Mouse (Mus musculus) megakaryocyte-erythroid progenitor cell, adult 5-6 weeks (primary cell): Measurements from ENCODE around the gene Tubgcp4. TPM values are rescaled to one million over a fixed set of nuclear protein-coding genes. Genes with fewer than 3 reads are reported as not detected.
A peak's percentile ranks its signal among the peaks of the same experiment; 100 is the strongest.
"Not testable (repeated sequence)": the region's sequence is repeated elsewhere in the genome, so short reads cannot be mapped to it uniquely, and the experiment has no call there.

ENCODE experiments used
- ATAC-seq: replicated peaks from 2 replicates; pipeline ENCODE4 v1.8.0; 2016; ENCODE audit warnings: mild to moderate bottlenecking, inconsistent platforms; ENCODE audit not compliant: severe bottlenecking, poor library complexity, low FRiP score, low TSS enrichment
- total RNA-seq, 2 experiments: library from RNA; stranded (forward) in 1 of 2; stranded (reverse) in 1 of 2; fragments of 200-1000, 215-1000 nt in 1 of 2; fragments of >200 nt in 1 of 2; fragmentation: Nextera tagmentation in 1 of 2; gene quantifications; 2 replicates each; pipeline ENCODE4 v1.2.3; 2014 to 2017

The Tubgcp4 gene
- total RNA-seq (2014; fragmentation: Nextera tagmentation) (62.8 and 83.6 TPM in 2 replicates), total RNA-seq (2017) (35.4 and 38.5 TPM in 2 replicates)

DNA sequence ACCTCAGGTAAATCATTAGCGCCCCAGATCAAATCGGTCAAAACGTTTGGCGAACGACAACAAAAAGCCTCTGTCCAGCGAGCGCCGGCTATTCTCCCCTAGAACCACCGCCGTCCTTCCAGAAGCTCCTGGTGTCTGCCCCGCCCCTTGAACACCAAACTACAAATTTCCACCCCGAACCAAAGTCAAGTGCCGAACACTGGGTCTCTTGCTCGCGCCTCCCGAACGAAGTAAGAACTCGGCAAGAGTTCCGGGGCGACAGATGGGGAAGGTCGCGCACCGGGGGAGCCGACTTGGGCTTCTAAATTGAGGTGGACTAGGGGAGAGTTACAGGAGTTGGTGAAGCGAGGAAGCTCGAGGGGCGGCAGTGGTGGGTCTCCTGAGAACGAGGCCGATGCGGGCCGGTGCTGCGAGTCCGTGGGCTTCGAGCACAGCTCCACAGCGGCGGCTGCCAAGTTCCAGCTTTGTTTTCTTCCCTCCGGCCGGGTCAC is at the start of gene Tubgcp4:
Gene Tubgcp4, plus strand, starts transcription at position 174 of the 491 bp plus-strand sequence.
- peak; percentile 49 for ATAC-seq

DNA sequence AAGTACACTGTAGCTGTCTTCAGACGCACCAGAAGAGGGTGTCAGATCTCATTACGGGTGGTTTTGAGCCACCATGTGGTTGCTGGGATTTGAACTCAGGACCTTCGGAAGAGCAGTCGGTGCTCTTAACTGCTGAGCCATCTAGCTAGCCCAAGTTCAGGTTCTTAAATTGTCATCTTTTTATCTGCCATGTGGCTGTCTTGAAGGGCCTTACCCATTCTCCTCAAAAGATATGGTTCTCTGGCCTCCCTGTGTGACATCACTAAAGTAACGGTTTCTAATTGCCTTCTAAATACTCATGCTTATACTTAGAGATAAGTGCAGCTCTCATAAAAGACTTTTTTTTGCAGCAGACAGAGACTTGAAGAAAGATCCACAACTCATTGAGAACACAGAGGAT is 44.2 kb upstream of the Tubgcp4 start:
- ATAC-seq, result not testable (repeated sequence)

DNA sequence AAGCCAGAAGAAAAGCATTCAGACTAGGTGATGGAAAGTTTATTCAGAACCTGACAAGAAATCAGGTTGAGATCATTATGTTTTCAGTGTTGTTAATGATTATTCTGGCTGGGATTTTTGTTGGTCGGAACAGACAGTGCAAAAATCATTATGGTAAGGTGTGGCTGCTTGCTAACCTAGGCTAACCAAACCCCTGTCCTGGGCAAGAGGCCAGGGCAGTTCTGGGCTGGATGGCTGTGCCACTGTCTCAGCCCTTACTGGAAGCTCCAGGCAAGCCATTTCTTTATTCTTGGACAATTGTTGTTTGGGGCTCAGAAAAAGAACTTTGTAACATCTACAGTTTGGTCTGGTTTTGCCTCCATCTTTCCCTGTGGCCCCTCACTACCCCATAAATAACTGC is 42.9 kb upstream of the Tubgcp4 start:
- no peak for ATAC-seq

DNA sequence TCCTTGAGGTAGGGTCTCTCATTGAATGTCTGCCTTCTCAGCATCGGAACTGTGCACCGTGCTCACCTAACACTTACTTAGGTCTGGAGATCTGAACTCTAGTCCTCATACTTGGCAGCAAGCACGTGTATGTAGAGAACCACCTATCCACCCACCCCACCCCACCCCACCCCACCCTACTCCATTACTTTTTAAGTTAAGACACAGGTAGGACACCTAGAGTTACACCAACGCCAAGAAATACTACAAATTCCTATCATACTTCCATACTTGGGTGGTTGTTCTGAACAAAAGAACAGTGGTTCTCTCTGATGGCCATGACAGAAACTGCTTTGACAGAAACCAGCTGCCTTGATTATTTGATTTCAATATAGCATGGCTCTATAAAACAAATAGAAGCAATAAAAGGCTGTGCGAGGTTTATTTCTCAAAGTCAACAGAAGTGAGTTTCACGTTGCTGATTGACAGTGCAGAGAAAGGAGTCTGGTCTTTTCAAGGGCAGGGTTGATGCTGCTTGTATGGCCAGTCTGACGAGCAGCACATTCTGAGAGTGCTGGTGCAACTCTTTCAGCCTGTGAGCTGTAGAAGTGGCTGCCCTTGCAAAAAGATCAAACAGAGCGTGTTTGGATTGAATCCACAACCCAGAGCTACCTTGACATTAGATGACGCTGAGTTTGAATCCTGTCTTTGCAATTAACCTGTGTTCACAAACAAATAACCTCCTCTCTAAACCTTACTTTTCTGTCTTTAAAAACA is 41.4 kb upstream of the Tubgcp4 start:
- ATAC-seq, result no peak

DNA sequence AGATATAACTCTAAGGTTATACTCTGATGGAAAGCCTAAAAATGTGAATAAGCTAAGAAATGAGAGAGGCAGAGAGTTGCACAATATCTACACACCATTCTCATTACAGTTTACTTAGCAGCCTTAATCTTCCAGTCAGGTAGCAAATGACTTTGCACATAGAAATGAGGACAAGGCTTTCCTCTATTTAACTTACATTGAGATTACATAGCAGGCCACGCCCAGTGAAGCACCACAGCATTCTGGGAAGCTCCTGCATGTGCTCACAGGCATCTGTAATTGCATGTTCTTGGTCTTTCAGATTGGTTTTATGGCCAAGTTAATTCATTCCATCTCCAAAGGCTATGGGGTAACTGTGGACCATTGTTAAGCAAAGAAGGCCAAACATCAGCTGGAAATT is 37.6 kb upstream of the Tubgcp4 start:
- ATAC-seq, result no peak

DNA sequence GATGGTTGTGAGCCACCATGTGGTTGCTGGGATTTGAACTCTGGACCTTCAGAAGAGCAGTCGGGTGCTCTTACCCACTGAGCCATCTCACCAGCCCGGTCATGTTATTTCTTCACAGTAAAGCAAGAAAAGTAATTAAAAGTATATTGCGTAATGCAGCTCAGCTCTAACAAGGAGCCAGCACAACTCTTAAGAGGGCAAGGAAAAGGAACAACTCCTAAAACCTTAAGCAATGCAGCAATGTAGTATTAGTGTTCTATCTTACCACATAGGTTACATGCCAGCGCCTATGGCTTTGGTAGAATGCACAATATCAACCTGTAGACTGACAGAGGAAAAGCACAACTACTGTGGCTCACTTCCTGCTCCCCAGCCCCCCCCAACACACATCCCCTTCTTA is 33.1 kb upstream of the Tubgcp4 start:
- ATAC-seq, result no peak

DNA sequence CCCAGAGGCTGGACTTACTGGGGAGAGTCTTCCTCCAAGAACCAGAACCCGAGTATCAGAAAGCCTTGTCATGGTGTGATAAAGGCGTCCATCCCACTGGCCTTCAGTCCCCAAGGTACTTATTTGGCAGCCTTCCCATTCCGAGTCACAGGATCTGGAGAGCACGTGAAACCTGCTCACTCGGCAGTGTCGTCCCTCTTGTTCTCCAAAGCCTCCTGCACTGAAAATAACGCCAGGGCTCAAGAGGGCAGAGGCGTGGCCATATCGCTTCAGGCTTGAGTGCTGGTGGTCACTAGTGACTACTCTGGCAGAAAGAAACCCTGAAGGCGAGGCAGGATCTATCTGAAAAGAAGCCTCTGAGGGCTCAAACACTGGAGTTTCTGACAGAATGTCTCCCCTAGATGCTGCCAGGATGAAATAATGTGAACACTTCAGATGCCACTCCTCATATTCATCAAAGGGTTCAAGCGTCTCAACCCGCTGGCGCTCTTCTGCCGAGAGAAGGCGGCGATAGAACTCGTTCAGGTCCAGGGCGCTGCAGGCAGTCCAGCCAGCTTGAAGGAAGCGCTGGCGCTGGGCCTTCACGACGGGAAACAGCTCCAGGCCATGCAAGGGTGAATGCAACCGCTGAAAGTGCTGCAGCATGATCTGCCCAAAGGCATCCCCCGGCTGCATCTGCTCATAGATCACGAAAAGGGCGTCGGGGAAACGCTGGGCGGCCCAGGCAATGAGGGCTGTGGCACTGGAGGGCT is 31.0 kb upstream of the Tubgcp4 start:
- ATAC-seq, result peak; percentile 19; the same call in 1 of the 2 replicates

DNA sequence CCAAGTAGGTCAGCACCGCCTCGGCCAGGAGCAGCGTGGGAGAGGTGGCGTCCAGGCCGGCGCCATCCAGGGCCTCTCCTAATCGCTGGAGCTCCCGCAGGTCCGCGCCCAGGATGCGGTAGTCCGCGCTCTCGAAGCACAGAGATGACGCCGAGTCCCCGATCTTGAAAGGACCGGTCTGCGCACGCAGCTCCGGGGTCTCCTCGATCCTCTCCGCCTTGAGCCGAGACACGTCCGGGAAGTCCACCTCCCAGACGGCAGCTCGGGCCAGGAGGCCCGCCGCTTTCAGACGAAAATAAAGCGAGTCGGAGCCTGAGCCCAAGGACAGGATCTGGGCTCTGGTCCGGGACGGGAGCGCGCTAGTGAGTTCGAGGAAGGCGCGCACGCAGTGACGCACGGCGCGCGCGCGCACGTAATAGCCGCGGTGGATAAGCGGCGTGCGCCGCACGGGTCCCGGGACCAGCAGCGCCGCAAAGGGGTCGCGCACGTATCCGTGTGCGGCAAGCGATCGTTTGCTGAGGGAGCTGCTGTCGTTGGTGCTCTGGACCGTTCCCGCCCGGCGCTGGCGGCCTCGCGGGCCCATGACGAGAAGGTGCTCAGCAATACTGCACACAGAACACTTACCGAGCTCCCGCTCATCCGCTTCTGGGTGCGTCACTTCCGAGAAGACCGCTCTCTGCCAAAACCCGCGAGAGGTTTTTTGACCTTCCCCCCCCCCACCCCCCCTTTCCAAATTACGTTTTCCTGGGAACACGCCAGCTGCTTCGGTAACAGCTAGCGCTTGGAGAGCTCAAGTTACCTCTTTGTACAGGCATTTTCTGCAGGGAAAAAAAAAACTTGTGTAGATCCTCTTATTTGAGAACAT is 30.2 kb upstream of the Tubgcp4 start, which contains the start of the genes Adal and Lcmt2:
Gene Adal, plus strand, starts transcription at position 411 of the 865 bp plus-strand sequence.
Gene Lcmt2, minus strand, starts transcription at position 636 of the 865 bp plus-strand sequence.
- ATAC-seq, result peak; percentile 78

DNA sequence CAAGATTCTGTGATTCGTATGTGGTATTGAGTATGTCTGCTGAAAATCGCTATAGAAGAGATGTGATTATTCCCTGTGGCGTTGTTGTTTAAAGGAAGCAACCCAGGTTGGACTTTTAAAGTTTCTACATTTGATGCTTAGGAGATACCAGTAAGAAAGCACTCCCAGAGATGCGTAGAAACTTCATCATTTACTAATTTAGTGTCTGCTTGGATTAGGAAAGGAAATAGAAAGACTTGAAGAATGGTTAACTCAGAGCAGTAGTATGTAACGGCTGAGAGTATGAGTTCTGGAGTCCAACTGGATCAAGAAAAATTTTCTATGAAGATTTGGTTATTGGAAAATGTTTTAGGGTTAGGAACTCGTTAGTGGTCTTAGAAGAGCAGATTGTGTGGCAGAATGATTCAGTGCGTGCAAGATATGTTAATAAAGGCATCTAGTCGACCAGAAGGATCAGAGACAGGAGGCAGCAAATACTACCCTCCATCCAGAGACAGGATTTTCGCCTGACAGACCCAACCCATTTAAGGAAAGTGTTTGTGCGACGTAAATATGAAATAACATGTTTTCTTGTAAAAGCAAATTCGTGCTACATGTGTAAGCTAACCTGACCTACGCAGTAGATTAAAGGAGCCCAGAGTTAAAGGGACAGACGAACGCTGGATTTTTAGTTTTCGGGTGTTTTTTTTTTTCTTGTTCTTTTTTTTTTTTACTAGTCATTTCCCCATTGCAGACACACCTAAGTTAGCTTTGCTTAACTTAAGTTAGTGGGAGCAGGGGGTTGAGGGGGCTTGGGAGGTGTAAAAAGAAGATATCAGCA is 29.0 kb upstream of the Tubgcp4 start:
- no peak for ATAC-seq

DNA sequence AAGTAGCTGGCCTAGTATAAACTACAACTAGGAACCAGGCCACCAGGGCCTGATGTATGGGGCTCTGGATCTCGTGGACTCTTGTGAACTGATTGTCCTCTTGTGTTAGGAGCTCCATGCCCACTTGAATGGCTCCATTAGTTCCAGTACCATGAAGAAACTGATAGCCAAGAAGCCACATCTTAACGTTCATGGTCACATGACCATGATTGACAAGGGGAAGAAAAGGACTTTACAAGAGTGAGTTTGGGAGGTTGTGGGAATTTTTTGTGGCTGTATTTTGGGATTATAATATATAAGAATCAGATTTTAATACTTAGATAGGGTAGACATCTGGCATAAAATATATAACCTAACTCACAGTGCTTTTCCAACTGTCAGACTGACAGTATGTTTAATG is 28.0 kb upstream of the Tubgcp4 start:
- ATAC-seq, result no peak

DNA sequence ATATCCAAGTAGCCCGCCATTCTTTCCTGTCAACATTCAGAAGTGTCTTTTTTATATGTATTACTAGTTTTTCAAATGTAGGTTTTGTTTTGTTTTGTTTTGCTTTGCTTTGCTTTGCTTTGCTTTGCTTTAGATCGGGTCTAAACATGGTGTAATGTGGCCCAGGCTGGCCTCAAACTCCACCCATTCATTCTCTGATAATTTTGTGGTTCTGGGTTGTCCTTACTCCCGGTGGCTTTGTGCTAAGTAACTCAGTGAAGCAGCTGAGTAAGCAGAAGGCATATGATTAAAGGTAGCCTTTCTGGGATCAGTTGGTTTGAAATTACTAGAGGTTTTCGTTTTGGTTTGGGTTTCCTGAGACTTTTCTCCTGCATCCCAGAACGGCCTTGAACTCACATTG is 20.8 kb upstream of the Tubgcp4 start:
- ATAC-seq, result peak; percentile 61; the same call in 1 of the 2 replicates

DNA sequence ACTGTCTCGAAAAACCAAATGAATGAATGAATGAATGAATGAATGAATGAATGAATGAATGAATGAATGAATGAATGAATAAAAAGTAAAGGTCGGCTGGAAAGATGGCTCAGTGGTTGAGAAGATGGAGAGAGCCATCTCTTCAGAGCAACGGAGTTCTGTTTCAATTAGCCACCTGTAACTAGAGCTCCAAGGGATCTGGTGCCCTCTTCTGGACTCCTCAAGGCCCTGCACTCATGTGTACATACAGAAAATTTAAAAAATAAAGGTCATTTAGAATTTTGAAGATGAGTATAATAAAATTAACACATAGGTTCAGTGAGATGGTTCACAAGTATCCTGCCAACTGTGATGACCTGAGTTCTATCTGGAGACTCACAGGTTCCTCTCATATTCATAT is 17.4 kb upstream of the Tubgcp4 start:
- no peak for ATAC-seq

DNA sequence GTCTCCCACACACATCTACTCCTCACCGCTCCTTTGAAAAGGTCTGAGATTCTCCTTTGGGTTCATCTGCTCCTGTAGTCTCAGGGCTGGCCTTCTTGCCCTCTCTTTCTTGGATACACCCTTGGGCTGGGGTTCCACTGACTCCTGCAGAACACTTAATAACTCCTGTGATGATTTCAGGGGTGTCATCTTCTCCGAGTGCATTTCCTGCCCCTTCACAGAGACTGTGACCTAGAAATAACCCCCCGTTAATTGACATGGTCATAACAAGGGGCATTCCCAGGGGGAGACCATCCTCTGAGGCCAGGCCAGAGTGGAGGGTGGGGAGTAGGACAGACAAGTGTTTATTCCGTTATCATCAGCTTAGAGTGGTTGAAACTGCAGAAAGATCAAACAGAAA is 1.3 kb upstream of the Tubgcp4 start:
- ATAC-seq, result no peak

DNA sequence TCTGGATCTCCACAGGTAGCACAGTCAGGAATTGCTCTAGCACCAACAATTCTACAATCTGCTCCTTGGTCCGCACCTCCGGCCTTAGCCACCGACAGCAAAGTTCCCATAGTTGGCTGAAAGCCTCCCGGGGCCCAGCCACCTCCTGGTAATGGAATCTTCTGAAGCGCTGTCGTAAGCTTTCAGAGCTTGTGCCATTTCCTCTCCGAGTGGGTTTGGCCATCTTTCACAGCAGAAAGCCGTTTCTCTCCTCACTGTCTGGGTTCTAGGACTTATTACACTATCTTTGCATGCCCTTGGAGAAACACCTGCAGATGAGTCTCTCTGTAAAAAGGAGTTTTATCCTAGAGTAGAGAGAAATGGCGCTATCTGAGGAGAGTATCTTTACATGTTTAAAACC is 552 bp upstream of the Tubgcp4 start:
- no peak for ATAC-seq

DNA sequence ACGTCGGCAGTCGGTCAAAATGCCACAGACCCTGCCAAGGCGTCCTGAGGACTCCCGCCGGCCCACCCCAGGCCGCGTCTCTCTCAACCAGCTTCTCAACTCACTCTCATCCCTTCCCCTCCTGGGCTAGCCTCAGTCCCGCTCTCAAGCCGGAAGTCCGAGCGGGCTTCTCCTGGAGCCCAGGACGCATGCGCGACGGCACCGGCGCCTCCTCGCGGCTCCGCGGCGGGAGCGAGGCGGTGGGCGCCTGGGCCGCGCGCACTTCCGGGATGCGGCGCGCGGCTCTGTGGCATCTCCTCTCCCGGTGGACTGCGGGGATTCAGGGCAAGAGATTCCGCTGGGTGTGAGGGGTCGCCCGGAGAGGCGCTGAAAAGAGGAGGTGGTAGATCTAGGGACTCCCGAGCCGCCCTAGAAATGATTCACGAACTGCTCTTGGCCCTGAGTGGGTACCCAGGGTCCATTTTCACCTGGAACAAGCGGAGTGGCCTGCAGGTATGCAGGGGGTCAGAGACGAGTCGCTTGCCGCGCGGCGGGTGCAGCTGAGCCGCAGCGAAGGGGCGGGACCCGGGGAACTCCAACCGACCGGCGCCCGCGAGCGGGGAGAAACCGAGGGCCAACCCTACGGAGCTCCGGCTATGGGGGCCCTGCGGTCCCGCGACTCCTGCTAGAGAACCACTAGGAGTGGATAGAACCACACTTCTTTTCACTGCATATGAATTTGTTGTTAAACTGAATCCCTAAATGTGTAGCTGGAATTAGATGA is 707 bp downstream of the Tubgcp4 start, which contains the start of gene Zscan29:
Gene Zscan29, minus strand, starts transcription at position 146 of the 763 bp plus-strand sequence.
- peak; percentile 84 for ATAC-seq

DNA sequence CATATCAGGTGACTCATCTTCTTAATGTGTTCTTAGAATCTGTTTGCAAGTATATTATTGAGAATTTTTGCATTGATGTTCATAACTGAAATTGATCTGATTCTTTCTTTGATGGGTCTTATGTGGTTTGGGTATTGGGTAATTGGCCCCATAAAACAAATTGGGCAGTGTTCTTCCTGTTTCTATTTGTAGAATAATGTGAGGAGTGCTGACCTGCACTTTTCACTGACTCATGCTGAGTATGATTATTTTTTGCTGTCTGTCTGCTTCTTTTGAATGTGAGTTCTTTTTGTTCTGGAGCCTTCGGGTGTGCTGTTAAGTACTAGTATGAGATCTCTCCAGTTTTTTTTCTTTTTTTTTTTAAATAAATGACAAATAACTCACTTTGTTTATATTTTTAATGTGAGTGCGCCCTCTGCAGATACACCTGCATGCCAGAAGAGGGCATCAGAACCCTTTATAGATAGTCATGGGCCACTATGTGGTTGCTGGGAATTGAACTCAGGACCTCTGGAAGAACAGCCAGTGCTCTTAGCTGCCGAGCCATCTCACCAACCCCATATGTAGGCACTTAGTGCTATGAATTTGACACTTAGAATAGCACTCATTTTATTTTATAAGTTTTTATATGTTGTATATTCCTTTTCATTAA is 8.5 kb downstream of the Tubgcp4 start:
- ATAC-seq, result no peak

DNA sequence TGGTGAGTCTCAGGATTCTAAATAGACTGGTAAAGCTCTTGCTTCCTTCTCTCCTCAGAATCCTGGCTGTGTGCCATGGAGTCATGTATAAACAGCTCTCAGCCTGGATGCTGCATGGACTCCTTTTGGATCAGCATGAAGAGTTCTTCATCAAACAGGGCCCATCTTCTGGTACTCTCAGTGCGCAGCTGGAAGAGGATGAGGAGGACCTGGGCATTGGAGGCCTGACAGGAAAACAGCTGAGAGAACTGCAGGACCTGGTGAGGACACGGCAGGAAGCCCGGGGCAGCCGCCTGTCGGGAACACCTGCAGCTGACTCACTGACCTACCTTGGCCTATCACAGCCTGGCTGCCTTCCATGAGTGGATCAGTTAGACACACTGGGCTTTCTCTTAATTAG is 13.0 kb downstream of the Tubgcp4 start:
- no peak for ATAC-seq
